13 mouse cellular contexts compared by ENCODE assay signal in genomic region chr12:74188815-74189214, GRCm38 (mm10).
DNase-seq lines count a peak whose midpoint lies in the region; ATAC-seq lines count a peak whose summit lies in the region.
"Had no signal": no experiment of that assay in that cellular context is flagged by ENCODE, and none has a peak within 500 bp of the region (broad histone marks: within the 10 kb centered on the region; RNA-seq: fewer than 3 reads in every experiment).

No protein-coding gene starts in this region.

- no peak overlapping the region for H3K9ac ChIP-seq in neural tube, embryonic 11.5 days (ENCODE audit: low read length)
- H3K9ac ChIP-seq: limb, embryonic 13.5 days; lung, embryonic 15.5 days had no signal

- H3K4me1 ChIP-seq in neural tube, embryonic 11.5 days (ENCODE audit: control insufficient read depth, insufficient read depth, low read length), result no peaks in the 10 kb centered on the region
- H3K4me1 ChIP-seq: limb, embryonic 13.5 days; lung, embryonic 15.5 days had no signal

- H3K9me3 ChIP-seq in neural tube, embryonic 11.5 days (ENCODE audit: control insufficient read depth, low read length), result no peaks in the 10 kb centered on the region
- H3K9me3 ChIP-seq: lung, embryonic 15.5 days had no signal

- WGBS in neural tube, embryonic 11.5 days, result 57% methylated on average over 7 of the region's 7 CpGs

- H3K4me3 ChIP-seq in neural tube, embryonic 11.5 days (ENCODE audit: low read depth, low read length), result no peak overlapping the region
- H3K4me3 ChIP-seq: heart, adult 2 months; limb, embryonic 13.5 days; lung, embryonic 15.5 days; myocyte had no signal

- no peaks in the 10 kb centered on the region for H3K27me3 ChIP-seq in neural tube, embryonic 11.5 days (ENCODE audit: control insufficient read depth, insufficient read depth, low read length)
- H3K27me3 ChIP-seq: limb, embryonic 13.5 days; lung, embryonic 15.5 days had no signal

- no peak overlapping the region for H3K4me2 ChIP-seq in neural tube, embryonic 11.5 days (ENCODE audit: low read depth)
- H3K4me2 ChIP-seq: limb, embryonic 13.5 days; lung, embryonic 15.5 days had no signal

- no peak overlapping the region for H3K27ac ChIP-seq in neural tube, embryonic 11.5 days (ENCODE audit: low read depth, low read length)
- H3K27ac ChIP-seq: heart, adult 2 months; limb, embryonic 13.5 days; lung, embryonic 15.5 days had no signal

- H3K36me3 ChIP-seq in neural tube, embryonic 11.5 days (ENCODE audit: control insufficient read depth, insufficient read depth, low read length), result no peaks in the 10 kb centered on the region
- H3K36me3 ChIP-seq: limb, embryonic 13.5 days; lung, embryonic 15.5 days had no signal

- intact Hi-C loops in left cerebral cortex, postnatal 14 days (cut with DNase I), result no loop called here

- no peak for ATAC-seq in neural tube, embryonic 11.5 days (ENCODE audit: insufficient read depth, low FRiP score, low TSS enrichment)
- ATAC-seq in monocyte, adult 5-6 weeks (replicated peaks; ENCODE audit: insufficient number of reproducible peaks, low FRiP score, low TSS enrichment, poor library complexity, severe bottlenecking), result no peak

- peak; percentile 32 to 37 for DNase-seq in cerebellum, postnatal 14 days
- no peak for DNase-seq in cerebellum, postnatal 25 days
- peak; percentile 18 for DNase-seq in neural tube, embryonic 11.5 days (ENCODE audit: low spot score)
- DNase-seq in neural tube, embryonic 10.5 days (ENCODE audit: extremely low spot score, low spot score), result no peak
- DNase-seq in left cerebral cortex, postnatal 14 days (ENCODE audit: low spot score in 2 of 2), result peak; percentile 25 to 30
- peak; percentile 25 for DNase-seq in right cerebral cortex, postnatal 4 days
- DNase-seq in ovary, postnatal 14 days (ENCODE audit: low spot score), result no peak
- DNase-seq: heart, adult 2 months; heart, postnatal 36 days had no signal

Comparison
In these comparisons a context has a peak if more than half of its experiments do, and no peak if none do; other contexts are left out.
1. DNase-seq: peak in cerebellum, postnatal 14 days (2 of 2), neural tube, embryonic 11.5 days (single experiment), left cerebral cortex, postnatal 14 days (2 of 2) and right cerebral cortex, postnatal 4 days (single experiment); none in cerebellum, postnatal 25 days (0 of 2), neural tube, embryonic 10.5 days (single experiment) and ovary, postnatal 14 days (single experiment).